Mouse (Mus musculus): ENCODE measurements around the gene Vps13d. TPM values are rescaled to one million over a fixed set of nuclear protein-coding genes. Genes with fewer than 3 reads are reported as not detected.

Vps13d gene
- polyA plus RNA-seq, 1 experiment from 2014 or later = 8.8 TPM

- Histone ChIP-seq H3K27me3 (replicated peaks) (no peaks in the 10 kb centered on the region), H3K9me3 (no peaks in the 10 kb centered on the region), H3K4me2 (no peak overlapping the region), H3K4me1 (no peaks in the 10 kb centered on the region; the same call in 1 of the 2 replicates), H3K36me3 (peaks cover 31% of the 10 kb centered on the region), H3K27ac (peak overlapping the region; percentile 75; the same call in 1 of the 2 replicates), H3K4me3 (replicated peaks) (no peak overlapping the region), H3K9ac (no peak overlapping the region)
- ATAC-seq (ENCODE audit: insufficient read depth, low FRiP score, low read depth) = peak; percentile 49; the same call in 1 of the 2 replicates
- WGBS = 53% methylated on average over 4 of the region's 4 CpGs
Observed at GRCm38 (mm10) chr4:145135473-145135872, 59.3 kb downstream of the Vps13d start.

- peak; percentile 82 for ATAC-seq (ENCODE audit: insufficient read depth, low FRiP score, low read depth)
- Histone ChIP-seq H3K27me3 (replicated peaks) (no peaks in the 10 kb centered on the region), H3K36me3 (peaks cover 31% of the 10 kb centered on the region), H3K9me3 (no peaks in the 10 kb centered on the region), H3K4me1 (no peaks in the 10 kb centered on the region; the same call in 1 of the 2 replicates), H3K9ac (0 out of 2 replicates have a peak overlapping the region, but pooled peaks have one; percentile 16), H3K27ac (peak overlapping the region; percentile 81), H3K4me3 (replicated peaks) (no peak overlapping the region), H3K4me2 (no peak overlapping the region)
- WGBS = 88% methylated on average over 1 of the region's 1 CpGs
Observed at GRCm38 (mm10) chr4:145130772-145131171, 64.0 kb downstream of the Vps13d start.

- no peak overlapping the region for H3K4me3 ChIP-seq (replicated peaks)
- ATAC-seq (ENCODE audit: insufficient read depth, low FRiP score, low read depth) = peak; percentile 63
- no peak overlapping the region for H3K4me2 ChIP-seq
- H3K9ac ChIP-seq = no peak overlapping the region
- H3K4me1 ChIP-seq = no peaks in the 10 kb centered on the region; the same call in 1 of the 2 replicates
- H3K9me3 ChIP-seq = no peaks in the 10 kb centered on the region
- H3K27ac ChIP-seq = peak overlapping the region; percentile 81
- peaks cover 31% of the 10 kb centered on the region for H3K36me3 ChIP-seq
- no peaks in the 10 kb centered on the region for H3K27me3 ChIP-seq (replicated peaks)
Observed at GRCm38 (mm10) chr4:145129956-145130548, 64.8 kb downstream of the Vps13d start.

- Histone ChIP-seq H3K27me3 (replicated peaks) (no peaks in the 10 kb centered on the region), H3K27ac (no peak overlapping the region), H3K4me2 (no peak overlapping the region), H3K36me3 (peaks cover 26% of the 10 kb centered on the region), H3K9me3 (no peaks in the 10 kb centered on the region), H3K4me1 (no peaks in the 10 kb centered on the region), H3K9ac (no peak overlapping the region), H3K4me3 (replicated peaks) (no peak overlapping the region)
- 59% methylated on average over 4 of the region's 4 CpGs for WGBS
- no peak for ATAC-seq (ENCODE audit: insufficient read depth, low FRiP score, low read depth)
Observed at GRCm38 (mm10) chr4:145125463-145126220, 69.2 kb downstream of the Vps13d start.

GRCm38 (mm10) chr4:145124419-145124818 lies 70.4 kb downstream of the Vps13d start:
- no peaks in the 10 kb centered on the region for H3K9me3 ChIP-seq
- H3K9ac ChIP-seq = no peak overlapping the region
- no peak overlapping the region for H3K4me2 ChIP-seq
- H3K4me3 ChIP-seq (replicated peaks) = no peak overlapping the region
- ATAC-seq (ENCODE audit: insufficient read depth, low FRiP score, low read depth) = no peak
- H3K36me3 ChIP-seq = peaks cover 29% of the 10 kb centered on the region
- H3K27me3 ChIP-seq (replicated peaks) = no peaks in the 10 kb centered on the region
- no peak overlapping the region for H3K27ac ChIP-seq
- 73% methylated on average over 4 of the region's 4 CpGs for WGBS
- no peaks in the 10 kb centered on the region for H3K4me1 ChIP-seq

- 0 out of 2 replicates have a peak, but pooled peaks cover 2% of the 10 kb centered on the region for H3K4me1 ChIP-seq
- H3K36me3 ChIP-seq = peaks cover 30% of the 10 kb centered on the region
- H3K4me3 ChIP-seq (replicated peaks) = no peak overlapping the region
- no peaks in the 10 kb centered on the region for H3K27me3 ChIP-seq (replicated peaks)
- peak overlapping the region; percentile 40; the same call in 1 of the 2 replicates for H3K27ac ChIP-seq
- no peak overlapping the region for H3K4me2 ChIP-seq
- 31% methylated on average over 4 of the region's 4 CpGs for WGBS
- no peak for ATAC-seq (ENCODE audit: insufficient read depth, low FRiP score, low read depth)
- H3K9ac ChIP-seq = no peak overlapping the region
- H3K9me3 ChIP-seq = no peaks in the 10 kb centered on the region
Observed at GRCm38 (mm10) chr4:145111641-145112040, 83.2 kb downstream of the Vps13d start.

GRCm38 (mm10) chr4:145110736-145111135 lies 84.1 kb downstream of the Vps13d start:
- no peak for ATAC-seq (ENCODE audit: insufficient read depth, low FRiP score, low read depth)
- H3K4me2 ChIP-seq = no peak overlapping the region
- 86% methylated on average over 6 of the region's 6 CpGs for WGBS

GRCm38 (mm10) chr4:145106796-145107195 lies 88.0 kb downstream of the Vps13d start:
- Histone ChIP-seq H3K9me3 (no peaks in the 10 kb centered on the region), H3K4me3 (replicated peaks) (no peak overlapping the region), H3K4me1 (no peaks in the 10 kb centered on the region), H3K4me2 (no peak overlapping the region), H3K36me3 (peaks cover 17% of the 10 kb centered on the region; the same call in 1 of the 2 replicates), H3K27me3 (replicated peaks) (no peaks in the 10 kb centered on the region), H3K27ac (no peak overlapping the region), H3K9ac (no peak overlapping the region)
- WGBS = 69% methylated on average over 6 of the region's 6 CpGs
- ATAC-seq (ENCODE audit: insufficient read depth, low FRiP score, low read depth) = no peak

More at GRCm38 (mm10) chr4:145110736-145111135, 84.1 kb downstream of the Vps13d start:
- no peak overlapping the region for H3K4me3 ChIP-seq (replicated peaks)
- H3K9ac ChIP-seq = no peak overlapping the region
- H3K4me1 ChIP-seq = 0 out of 2 replicates have a peak, but pooled peaks cover 2% of the 10 kb centered on the region
- no peaks in the 10 kb centered on the region for H3K27me3 ChIP-seq (replicated peaks)
- H3K9me3 ChIP-seq = no peaks in the 10 kb centered on the region
- no peak overlapping the region for H3K27ac ChIP-seq
- H3K36me3 ChIP-seq = peaks cover 29% of the 10 kb centered on the region

- H3K9me3 ChIP-seq = no peaks in the 10 kb centered on the region
- ATAC-seq (ENCODE audit: insufficient read depth, low FRiP score, low read depth) = 0 out of 2 replicates have a peak, but pooled peaks have one; percentile 44
- H3K9ac ChIP-seq = no peak overlapping the region
- no peak overlapping the region for H3K4me2 ChIP-seq
- peak overlapping the region; percentile 53; the same call in 1 of the 2 replicates for H3K27ac ChIP-seq
- H3K27me3 ChIP-seq (replicated peaks) = no peaks in the 10 kb centered on the region
- H3K4me1 ChIP-seq = no peaks in the 10 kb centered on the region
- WGBS = 56% methylated on average over 6 of the region's 6 CpGs
- H3K4me3 ChIP-seq (replicated peaks) = no peak overlapping the region
- peaks cover 8% of the 10 kb centered on the region; the same call in 1 of the 2 replicates for H3K36me3 ChIP-seq
Observed at GRCm38 (mm10) chr4:145105319-145105718, 89.5 kb downstream of the Vps13d start.

- H3K4me2 ChIP-seq = no peak overlapping the region
- H3K4me3 ChIP-seq (replicated peaks) = no peak overlapping the region
- no peaks in the 10 kb centered on the region for H3K27me3 ChIP-seq (replicated peaks)
- no peak overlapping the region for H3K9ac ChIP-seq
- no peaks in the 10 kb centered on the region for H3K4me1 ChIP-seq
- 69% methylated on average over 2 of the region's 2 CpGs for WGBS
- no peaks in the 10 kb centered on the region for H3K9me3 ChIP-seq
- ATAC-seq (ENCODE audit: insufficient read depth, low FRiP score, low read depth) = peak; percentile 51; the same call in 1 of the 2 replicates
- H3K36me3 ChIP-seq = peaks cover 6% of the 10 kb centered on the region; the same call in 1 of the 2 replicates
- H3K27ac ChIP-seq = peak overlapping the region; percentile 53; the same call in 1 of the 2 replicates
Observed at GRCm38 (mm10) chr4:145104917-145105316, 89.9 kb downstream of the Vps13d start.

- Histone ChIP-seq H3K4me1 (no peaks in the 10 kb centered on the region), H3K36me3 (peaks cover 10% of the 10 kb centered on the region; the same call in 1 of the 2 replicates), H3K4me3 (replicated peaks) (no peak overlapping the region), H3K9ac (no peak overlapping the region), H3K27ac (no peak overlapping the region), H3K9me3 (no peaks in the 10 kb centered on the region), H3K27me3 (replicated peaks) (no peaks in the 10 kb centered on the region), H3K4me2 (no peak overlapping the region)
- ATAC-seq (ENCODE audit: insufficient read depth, low FRiP score, low read depth) = no peak
Observed at GRCm38 (mm10) chr4:145103617-145104016, 91.2 kb downstream of the Vps13d start.

All from stomach, embryonic 15.5 days (tissue).